Mouse (Mus musculus) thymus, adult 2 months (tissue): ENCODE results near the gene Chst11.

Source experiments
- CTCF ChIP-seq: fragments of 200-500 bp; IDR thresholded peaks from 2 replicates; pipeline ENCODE4 v1.5.1; 2012; ENCODE audit warnings: mild to moderate bottlenecking, control low read depth, low read length, moderate library complexity, borderline replicate concordance; ENCODE audit not compliant: control insufficient read depth, poor library complexity, insufficient read depth; ENCODE audit errors: extremely low read depth
- POLR2A ChIP-seq: fragments of 200-500 bp; IDR thresholded peaks from 2 replicates; pipeline ENCODE4 v1.6.1; 2012; ENCODE audit warnings: mild to moderate bottlenecking, low read length, control low read depth, moderate library complexity; ENCODE audit not compliant: control insufficient read depth, poor library complexity, insufficient read depth; ENCODE audit errors: extremely low read depth

GRCm38 (mm10) chr10:83197690-83198336 lies 212.5 kb downstream of the Chst11 start:
- no peak for TF ChIP-seq POLR2A
- peak; percentile 90 for TF ChIP-seq CTCF
